Mouse (Mus musculus): ENCODE results near the gene Eif3m. TPM values are rescaled to one million over a fixed set of nuclear protein-coding genes. Genes with fewer than 3 reads are reported as not detected.

Eif3m gene
- 391 and 543 TPM in 2 replicates for polyA plus RNA-seq (2015; fragmentation: Nextera tagmentation; extraction: Ambion mirVana)

GRCm38 (mm10) chr2:105016967-105017287 lies at the start of gene Eif3m:
Eif3m (minus strand) TSS chr2:105017080.

Other genes with a start within 250 kb of the Eif3m start
- gene Qser1, start 200.3 kb downstream of the Eif3m start, polyA plus RNA-seq (2015; fragmentation: Nextera tagmentation; extraction: Ambion mirVana): 3.6 and 3.9 TPM in 2 replicates
- gene Prrg4, start 167.2 kb downstream of the Eif3m start, polyA plus RNA-seq (2015; fragmentation: Nextera tagmentation; extraction: Ambion mirVana): 0.32 and 1.6 TPM in 2 replicates
- 22.7 and 25.2 TPM in 2 replicates for gene Ccdc73, start 149.3 kb downstream of the Eif3m start, polyA plus RNA-seq (2015; fragmentation: Nextera tagmentation; extraction: Ambion mirVana)
- not detected in 2 replicates for gene Gm11060, start 74.9 kb upstream of the Eif3m start, polyA plus RNA-seq (2015; fragmentation: Nextera tagmentation; extraction: Ambion mirVana)
- gene Wt1, start 109.4 kb upstream of the Eif3m start, polyA plus RNA-seq (2015; fragmentation: Nextera tagmentation; extraction: Ambion mirVana): 23.4 and 26.1 TPM in 2 replicates
- 0.54 and 0.65 TPM in 2 replicates for gene Them7, start 207.2 kb upstream of the Eif3m start, polyA plus RNA-seq (2015; fragmentation: Nextera tagmentation; extraction: Ambion mirVana)